Mouse (Mus musculus) neural tube, embryonic 10.5 days (tissue): ENCODE data around the gene Olfr1331.
"Not testable (repeated sequence)": the region's sequence is repeated elsewhere in the genome, so short reads cannot be mapped to it uniquely, and the experiment has no call there.

Experiments used
- DNase-seq: peaks from one replicate; pipeline ENCODE4 v3.0.0-alpha.2; 2017; ENCODE audit warnings: low spot score; ENCODE audit errors: extremely low spot score

Olfr1331 gene

DNA sequence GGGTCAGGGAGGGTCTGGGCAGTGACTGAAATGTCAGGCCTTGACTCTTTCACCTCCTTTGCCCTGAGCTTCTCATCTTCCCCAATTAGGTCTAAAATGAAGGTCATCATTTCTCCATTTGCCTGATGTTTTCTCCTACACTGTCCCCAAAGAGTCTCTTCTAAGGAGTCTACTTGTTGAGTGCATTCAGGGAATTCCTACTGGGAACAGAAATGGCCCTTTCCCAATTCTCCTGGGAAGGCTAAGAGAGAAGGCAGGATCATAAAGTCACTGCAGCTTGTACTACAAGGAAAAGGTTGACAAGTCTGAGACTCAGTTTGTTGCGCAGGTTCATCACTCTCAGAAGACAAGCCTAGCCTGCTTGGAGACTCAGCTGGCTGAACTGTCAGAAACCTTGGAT, at the start of gene Olfr1331:
Gene Olfr1331 (plus strand): TSS at position 301 of the 400 bp plus-strand sequence.
- DNase-seq, result no peak

DNA sequence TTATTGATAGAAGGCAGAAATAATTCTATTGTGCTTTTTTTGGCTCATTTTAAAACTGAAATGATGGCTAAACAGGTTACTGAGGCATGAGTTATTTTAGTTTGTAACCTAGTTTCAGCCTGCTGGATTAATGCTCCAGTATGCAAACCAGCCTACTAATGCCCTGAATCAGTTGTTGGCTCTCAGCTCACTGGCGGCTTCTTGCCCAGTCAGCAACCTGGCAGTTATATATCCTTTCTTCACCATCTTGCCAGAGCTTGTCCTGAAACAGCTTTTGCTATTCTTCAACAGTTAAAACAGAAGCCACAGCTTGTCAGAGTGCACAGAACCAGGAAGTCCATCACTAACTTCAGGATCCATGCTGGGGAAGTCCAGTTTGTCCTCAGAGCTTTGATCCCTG, 45.5 kb upstream of the Olfr1331 start:
- no peak for DNase-seq

DNA sequence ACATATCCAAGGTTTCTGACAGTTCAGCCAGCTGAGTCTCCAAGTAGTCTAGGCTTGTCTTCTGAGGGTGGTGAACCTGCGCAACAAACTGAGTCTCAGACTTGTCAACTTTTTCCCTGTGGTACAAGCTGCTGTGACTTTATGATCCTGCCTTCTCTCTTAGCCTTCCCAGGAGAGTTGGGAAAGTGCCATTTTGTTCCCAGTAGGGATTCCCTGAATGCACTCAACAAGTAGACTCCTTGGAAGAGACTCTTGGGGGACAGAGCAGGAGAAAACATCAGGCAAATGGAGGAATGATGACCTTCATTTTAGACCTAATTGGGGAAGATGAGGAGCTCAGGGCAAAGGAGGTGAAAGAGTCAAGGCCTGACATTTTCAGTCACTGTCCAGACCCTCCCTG, 28.3 kb upstream of the Olfr1331 start, which contains the start of gene Olfr1333:
Gene Olfr1333 (minus strand): TSS at position 101 of the 400 bp plus-strand sequence.
- no peak for DNase-seq

- DNase-seq, result no peak
Measured at GRCm38 (mm10) chr4:118861791-118862190, 2.7 kb upstream of the Olfr1331 start.

DNA sequence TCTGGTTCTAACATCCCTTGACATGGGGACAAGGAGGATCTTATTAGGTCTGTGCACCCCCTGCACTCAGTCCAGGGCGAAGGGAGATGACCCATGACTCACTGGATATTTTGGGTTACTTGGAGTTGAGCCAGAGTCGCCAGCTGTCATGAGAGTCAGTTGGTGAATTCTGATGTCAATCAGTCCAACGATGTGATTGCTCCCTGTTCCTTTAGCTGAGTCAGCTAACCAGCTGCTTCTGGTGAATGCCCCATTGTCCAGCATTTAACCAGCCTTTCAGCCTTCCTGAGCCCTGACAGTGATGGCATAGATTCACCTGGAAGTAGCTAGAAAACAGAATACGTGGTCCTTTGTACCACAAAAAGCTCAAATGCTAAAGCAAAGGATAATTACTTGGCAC, 1.7 kb upstream of the Olfr1331 start:
- no peak for DNase-seq

DNA sequence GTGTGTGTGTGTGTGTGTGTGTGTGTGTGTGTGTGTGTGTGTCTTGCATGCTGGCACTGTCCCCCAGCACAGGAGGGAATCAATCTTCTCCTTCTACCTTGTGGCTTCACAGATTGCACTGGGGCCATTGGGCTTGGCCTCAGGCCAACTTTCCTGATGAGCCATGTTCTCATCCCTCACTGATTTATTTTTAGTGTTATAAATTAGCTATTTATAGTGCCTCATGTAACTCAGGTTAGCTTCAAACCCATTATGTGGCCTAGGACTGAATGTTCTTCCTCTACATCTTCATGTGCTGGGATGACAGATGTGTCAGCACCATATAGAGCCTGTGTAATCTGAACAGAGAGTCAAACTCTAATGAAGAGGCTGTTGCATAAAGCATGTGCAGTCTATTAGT, 3.1 kb downstream of the Olfr1331 start:
- no peak for DNase-seq

DNA sequence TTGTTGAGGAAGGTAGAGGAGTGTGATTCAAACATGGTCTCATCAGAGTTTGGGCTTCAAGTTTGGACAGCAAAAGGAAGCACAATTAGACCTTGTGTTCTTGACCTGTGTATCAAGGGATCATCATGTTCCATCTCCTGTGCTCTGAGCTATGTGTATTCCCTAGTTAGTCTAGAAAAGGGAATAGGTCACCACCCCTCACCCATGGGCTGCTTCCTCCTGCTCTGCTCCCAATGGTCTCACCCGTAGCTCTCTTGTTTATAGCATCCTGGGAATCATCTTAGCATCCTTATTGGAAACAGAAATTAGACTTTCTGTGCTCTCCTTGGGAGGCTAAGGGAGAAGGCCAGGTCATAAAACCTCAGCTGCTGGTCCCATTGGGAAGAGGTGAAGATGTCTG, 23.8 kb downstream of the Olfr1331 start, which contains the start of gene Olfr1330:
Gene Olfr1330 (plus strand): TSS at position 301 of the 400 bp plus-strand sequence.
- DNase-seq, result no peak

DNA sequence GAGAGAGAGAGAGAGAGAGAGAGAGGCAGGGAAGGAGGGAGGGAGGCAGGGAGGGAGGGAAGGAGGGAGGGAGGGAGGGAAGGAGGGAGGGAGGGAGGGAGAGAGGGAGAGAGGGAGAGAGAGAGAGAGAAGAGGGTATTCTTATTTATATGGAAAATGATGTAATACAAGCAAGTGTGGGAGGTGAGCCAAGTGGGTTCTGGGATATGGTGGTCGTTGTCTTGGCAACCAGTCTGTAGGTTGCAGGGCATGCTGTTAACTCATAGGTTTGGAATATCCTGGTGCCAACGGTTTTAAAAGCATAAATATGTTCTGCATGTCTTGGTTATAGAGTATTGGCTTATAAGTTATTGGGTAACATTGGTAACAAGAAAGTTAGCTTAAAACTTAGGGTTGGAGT, 37.5 kb downstream of the Olfr1331 start:
- no peak for DNase-seq

GRCm38 (mm10) chr4:118917365-118917764, 52.9 kb downstream of the Olfr1331 start, which contains the start of gene Olfr1329:
TSS of gene Olfr1329 (minus strand) at chr4:118917465.
- not testable (repeated sequence) for DNase-seq
